Mouse (Mus musculus): ENCODE results near the gene Cx3cr1. TPM values are rescaled to one million over a fixed set of nuclear protein-coding genes. Genes with fewer than 3 reads are reported as not detected.

Cx3cr1 gene
- total and polyA plus RNA-seq, 3 experiments = 1.2 to 4.4 (median 3.7) TPM

DNA sequence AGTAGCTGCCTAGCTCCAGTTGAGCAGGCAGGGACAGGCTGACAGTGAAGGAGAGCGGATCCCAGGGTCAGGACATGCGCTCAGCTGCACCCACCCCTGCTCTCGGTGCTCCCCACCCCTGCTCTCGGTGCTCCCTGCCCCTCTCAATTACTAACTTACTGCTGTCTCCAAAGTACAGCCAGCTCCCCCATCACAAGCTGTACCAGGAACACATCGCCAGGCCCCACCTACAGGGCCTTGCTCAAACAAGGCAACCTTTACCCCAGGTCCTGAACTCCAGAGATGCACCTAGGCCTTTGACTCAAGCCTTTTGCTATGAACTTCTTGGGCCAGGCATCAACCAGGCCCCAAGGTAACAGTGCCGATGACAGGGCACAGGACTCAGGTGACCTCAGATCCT lies 136.0 kb downstream of the Cx3cr1 start:
- H3K27me3 ChIP-seq (ENCODE audit: control insufficient read depth, insufficient read depth, low read length) = no peaks in the 10 kb centered on the region
- H3K4me1 ChIP-seq (ENCODE audit: control insufficient read depth, insufficient read depth, low read length) = peaks cover 2% of the 10 kb centered on the region; the same call in 1 of the 2 replicates
- H3K79me2 ChIP-seq (replicated peaks; ENCODE audit: control insufficient read depth, insufficient read depth, low read length) = no peaks in the 10 kb centered on the region
- no peak overlapping the region for H3K4me3 ChIP-seq
- no peak overlapping the region for H3K27ac ChIP-seq
- intact Hi-C loops (cut with DNase I) = no loop called here
- no peak for DNase-seq
- 94% methylated on average over 6 of the region's 6 CpGs for WGBS
- H3K9ac ChIP-seq (ENCODE audit: low read depth, low read length) = no peak overlapping the region
- H3K36me3 ChIP-seq (ENCODE audit: control insufficient read depth, insufficient read depth, low read length) = no peaks in the 10 kb centered on the region
- TF ChIP-seq EP300 (IDR thresholded peaks at IDR 0.05; ENCODE audit: insufficient read depth, low read depth, low read length) = no peak
- no peak for TF ChIP-seq POLR2A (IDR thresholded peaks at IDR 0.05; ENCODE audit: insufficient read depth, low read depth, low read length)

DNA sequence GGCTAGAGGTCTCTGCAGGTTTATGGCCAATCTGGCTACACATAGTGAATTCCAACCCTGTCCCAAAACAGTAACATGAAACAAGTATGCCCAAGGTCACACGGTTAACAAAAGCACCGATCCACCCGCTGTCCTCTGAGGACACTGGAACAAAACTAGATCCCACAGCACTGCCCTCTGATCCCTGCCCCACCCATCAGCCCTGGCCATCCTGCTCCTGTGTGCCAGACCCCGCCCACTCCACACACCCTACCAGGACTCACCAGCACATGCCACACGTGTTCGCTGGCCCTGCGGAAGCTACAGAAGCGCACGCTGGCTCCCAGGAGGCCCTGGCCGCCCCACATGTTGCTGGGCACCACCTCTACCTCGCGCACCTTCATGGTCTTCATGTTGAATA lies 137.3 kb downstream of the Cx3cr1 start:
- Histone ChIP-seq H3K27ac (no peak overlapping the region), H3K4me3 (no peak overlapping the region), H3K4me1 (ENCODE audit: control insufficient read depth, insufficient read depth, low read length) (peaks cover 2% of the 10 kb centered on the region; the same call in 1 of the 2 replicates), H3K27me3 (ENCODE audit: control insufficient read depth, insufficient read depth, low read length) (no peaks in the 10 kb centered on the region), H3K36me3 (ENCODE audit: control insufficient read depth, insufficient read depth, low read length) (no peaks in the 10 kb centered on the region), H3K9ac (ENCODE audit: low read depth, low read length) (no peak overlapping the region), H3K79me2 (replicated peaks; ENCODE audit: control insufficient read depth, insufficient read depth, low read length) (no peaks in the 10 kb centered on the region)
- 69% methylated on average over 12 of the region's 12 CpGs for WGBS
- intact Hi-C loops (cut with DNase I) = no loop called here
- peak in 1 of 2 experiments; percentile 30 for DNase-seq
- TF ChIP-seq POLR2A (IDR thresholded peaks at IDR 0.05; ENCODE audit: insufficient read depth, low read depth, low read length) (no peak), CTCF (IDR thresholded peaks at IDR 0.05) (no peak), EP300 (IDR thresholded peaks at IDR 0.05; ENCODE audit: insufficient read depth, low read depth, low read length) (no peak)

DNA sequence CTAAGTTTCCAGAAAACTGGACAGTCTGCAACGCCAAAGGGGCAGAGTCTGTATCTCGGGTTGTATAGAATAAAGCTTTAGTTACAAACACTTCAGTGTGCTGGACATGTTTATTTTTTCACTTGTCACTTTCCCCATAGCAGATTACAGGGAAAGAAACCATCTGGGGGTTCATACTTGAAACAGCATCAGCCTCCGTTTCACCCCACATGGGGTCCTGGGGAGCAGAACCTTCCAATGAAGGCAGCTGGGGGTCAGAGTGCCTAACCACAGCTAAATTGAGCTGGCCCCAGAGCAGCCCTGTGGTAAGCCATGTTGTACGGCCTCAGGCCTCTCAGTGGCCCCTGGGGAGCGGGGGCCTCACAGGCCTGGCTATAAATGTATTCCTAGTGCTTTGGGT lies 143.2 kb downstream of the Cx3cr1 start:
- no peak for DNase-seq
- H3K36me3 ChIP-seq (ENCODE audit: control insufficient read depth, insufficient read depth, low read length) = no peaks in the 10 kb centered on the region
- intact Hi-C loops (cut with DNase I) = no loop called here
- H3K4me1 ChIP-seq (ENCODE audit: control insufficient read depth, insufficient read depth, low read length) = no peaks in the 10 kb centered on the region
- no peaks in the 10 kb centered on the region for H3K79me2 ChIP-seq (replicated peaks; ENCODE audit: control insufficient read depth, insufficient read depth, low read length)
- WGBS = 83% methylated on average over 5 of the region's 5 CpGs
- H3K9ac ChIP-seq (ENCODE audit: low read depth, low read length) = no peak overlapping the region
- no peak overlapping the region for H3K4me3 ChIP-seq
- no peaks in the 10 kb centered on the region for H3K27me3 ChIP-seq (ENCODE audit: control insufficient read depth, insufficient read depth, low read length)
- no peak overlapping the region for H3K27ac ChIP-seq
- no peak for TF ChIP-seq EP300 (IDR thresholded peaks at IDR 0.05; ENCODE audit: insufficient read depth, low read depth, low read length)
- no peak for TF ChIP-seq CTCF (IDR thresholded peaks at IDR 0.05)
- no peak for TF ChIP-seq POLR2A (IDR thresholded peaks at IDR 0.05; ENCODE audit: insufficient read depth, low read depth, low read length)

DNA sequence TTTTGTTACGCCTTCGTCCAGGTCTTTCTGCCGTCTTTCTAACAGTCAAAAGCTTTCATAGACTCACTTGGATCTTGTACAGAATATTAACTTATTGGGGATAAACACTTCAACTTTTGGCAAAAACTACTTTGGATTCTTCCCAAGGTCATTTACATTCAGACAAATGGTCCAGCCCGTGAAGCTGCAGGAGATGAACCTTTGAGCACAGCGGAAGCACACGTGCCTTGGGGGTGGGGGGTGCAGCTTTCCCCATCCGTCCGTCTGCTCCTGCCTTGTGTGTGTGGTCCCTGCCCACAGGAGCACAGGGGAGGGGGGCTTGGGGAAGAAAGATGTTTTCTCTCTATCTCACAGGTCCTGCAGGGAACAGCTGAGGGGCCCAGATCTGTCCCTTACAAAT lies 143.9 kb downstream of the Cx3cr1 start:
- Histone ChIP-seq H3K4me1 (ENCODE audit: control insufficient read depth, insufficient read depth, low read length) (no peaks in the 10 kb centered on the region), H3K27me3 (ENCODE audit: control insufficient read depth, insufficient read depth, low read length) (no peaks in the 10 kb centered on the region), H3K27ac (no peak overlapping the region), H3K4me3 (no peak overlapping the region), H3K9ac (ENCODE audit: low read depth, low read length) (no peak overlapping the region), H3K36me3 (ENCODE audit: control insufficient read depth, insufficient read depth, low read length) (no peaks in the 10 kb centered on the region), H3K79me2 (replicated peaks; ENCODE audit: control insufficient read depth, insufficient read depth, low read length) (no peaks in the 10 kb centered on the region)
- no peak for TF ChIP-seq EP300 (IDR thresholded peaks at IDR 0.05; ENCODE audit: insufficient read depth, low read depth, low read length)
- TF ChIP-seq POLR2A (IDR thresholded peaks at IDR 0.05; ENCODE audit: insufficient read depth, low read depth, low read length) = no peak
- no peak for TF ChIP-seq CTCF (IDR thresholded peaks at IDR 0.05)
- 82% methylated on average over 8 of the region's 8 CpGs for WGBS
- no peak for DNase-seq
- intact Hi-C loops (cut with DNase I) = no loop called here

DNA sequence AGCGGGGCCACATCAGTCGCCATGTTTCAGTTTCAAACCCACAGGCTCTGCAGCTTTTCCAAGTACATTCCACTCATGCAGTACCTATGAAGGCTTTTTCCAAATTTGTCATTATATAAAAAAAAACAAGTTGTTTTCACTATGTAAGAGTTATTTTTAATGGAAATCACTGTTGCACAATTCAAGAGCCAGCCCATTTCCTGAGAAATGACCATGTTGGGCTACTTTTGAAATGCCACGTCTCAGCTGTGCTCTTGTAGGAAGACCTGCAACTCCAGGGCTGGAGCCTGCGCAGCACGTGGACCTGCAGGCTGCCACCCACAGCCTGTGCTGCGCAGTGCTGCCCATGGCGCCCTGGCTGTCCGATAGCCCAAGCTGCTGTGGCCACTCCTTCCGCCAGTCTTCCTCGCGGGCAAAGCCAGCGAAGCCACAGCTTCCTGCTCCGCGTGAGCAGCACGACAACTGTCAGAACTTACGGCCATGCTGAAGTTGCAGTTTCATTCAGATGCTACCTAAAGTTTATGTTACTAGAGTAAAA lies 144.5 kb downstream of the Cx3cr1 start:
- 88% methylated on average over 16 of the region's 16 CpGs for WGBS
- Histone ChIP-seq H3K27me3 (ENCODE audit: control insufficient read depth, insufficient read depth, low read length) (no peaks in the 10 kb centered on the region), H3K4me1 (ENCODE audit: control insufficient read depth, insufficient read depth, low read length) (no peaks in the 10 kb centered on the region), H3K79me2 (replicated peaks; ENCODE audit: control insufficient read depth, insufficient read depth, low read length) (no peaks in the 10 kb centered on the region), H3K27ac (no peak overlapping the region), H3K9ac (ENCODE audit: low read depth, low read length) (no peak overlapping the region), H3K4me3 (no peak overlapping the region), H3K36me3 (ENCODE audit: control insufficient read depth, insufficient read depth, low read length) (no peaks in the 10 kb centered on the region)
- TF ChIP-seq CTCF (IDR thresholded peaks at IDR 0.05) (no peak), POLR2A (IDR thresholded peaks at IDR 0.05; ENCODE audit: insufficient read depth, low read depth, low read length) (no peak), EP300 (IDR thresholded peaks at IDR 0.05; ENCODE audit: insufficient read depth, low read depth, low read length) (no peak)
- DNase-seq = peak in 1 of 2 experiments; percentile 40
- intact Hi-C loops (cut with DNase I) = no loop called here

DNA sequence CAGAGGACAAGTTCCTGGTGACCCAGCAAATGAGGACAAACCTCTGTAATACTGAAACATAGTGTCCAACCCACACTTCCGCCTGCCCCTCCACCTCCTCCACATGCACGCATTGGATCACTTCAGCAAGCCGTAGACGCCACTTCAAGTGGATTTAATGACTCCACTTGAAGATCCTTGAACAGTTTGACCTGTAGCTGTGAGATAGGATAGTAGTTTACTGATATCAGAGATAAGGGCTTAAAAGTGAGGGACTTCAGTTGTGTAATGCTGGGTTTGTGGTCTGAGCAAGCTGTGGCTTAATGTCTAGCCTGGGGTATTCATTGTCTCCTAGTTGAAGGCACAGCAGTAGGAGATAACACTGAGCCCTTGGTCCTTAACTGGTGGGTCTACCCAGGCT lies 146.2 kb downstream of the Cx3cr1 start:
- Histone ChIP-seq H3K27ac (no peak overlapping the region), H3K4me1 (ENCODE audit: control insufficient read depth, insufficient read depth, low read length) (no peaks in the 10 kb centered on the region), H3K4me3 (no peak overlapping the region), H3K79me2 (replicated peaks; ENCODE audit: control insufficient read depth, insufficient read depth, low read length) (no peaks in the 10 kb centered on the region), H3K27me3 (ENCODE audit: control insufficient read depth, insufficient read depth, low read length) (no peaks in the 10 kb centered on the region), H3K9ac (ENCODE audit: low read depth, low read length) (no peak overlapping the region), H3K36me3 (ENCODE audit: control insufficient read depth, insufficient read depth, low read length) (no peaks in the 10 kb centered on the region)
- WGBS = 79% methylated on average over 4 of the region's 4 CpGs
- no peak for TF ChIP-seq CTCF (IDR thresholded peaks at IDR 0.05)
- TF ChIP-seq POLR2A (IDR thresholded peaks at IDR 0.05; ENCODE audit: insufficient read depth, low read depth, low read length) = no peak
- TF ChIP-seq EP300 (IDR thresholded peaks at IDR 0.05; ENCODE audit: insufficient read depth, low read depth, low read length) = no peak
- no peak for DNase-seq
- intact Hi-C loops (cut with DNase I) = no loop called here
